Mouse (Mus musculus): Measurements from ENCODE around the gene Olfr1055.
"Not testable (repeated sequence)": the region's sequence is repeated elsewhere in the genome, so short reads cannot be mapped to it uniquely, and the experiment has no call there.

- not testable (repeated sequence) for TF ChIP-seq CTCF (IDR thresholded peaks at IDR 0.05; ENCODE audit: insufficient read depth, low read length); POLR2A (IDR thresholded peaks at IDR 0.05; ENCODE audit: borderline replicate concordance, extremely low read depth, low read depth, low read length)
Observed at GRCm38 (mm10) chr2:86366342-86366741, 16.3 kb upstream of the Olfr1055 start.

All from lung, adult 2 months (tissue).